Mouse (Mus musculus): ENCODE data around the gene Fam160b1. TPM values are rescaled to one million over a fixed set of nuclear protein-coding genes. Genes with fewer than 3 reads are reported as not detected.
A peak's percentile ranks its signal among the peaks of the same experiment; 100 is the strongest.

Gene Fam160b1
- total RNA-seq, 1 experiment = 8.5 TPM

DNA sequence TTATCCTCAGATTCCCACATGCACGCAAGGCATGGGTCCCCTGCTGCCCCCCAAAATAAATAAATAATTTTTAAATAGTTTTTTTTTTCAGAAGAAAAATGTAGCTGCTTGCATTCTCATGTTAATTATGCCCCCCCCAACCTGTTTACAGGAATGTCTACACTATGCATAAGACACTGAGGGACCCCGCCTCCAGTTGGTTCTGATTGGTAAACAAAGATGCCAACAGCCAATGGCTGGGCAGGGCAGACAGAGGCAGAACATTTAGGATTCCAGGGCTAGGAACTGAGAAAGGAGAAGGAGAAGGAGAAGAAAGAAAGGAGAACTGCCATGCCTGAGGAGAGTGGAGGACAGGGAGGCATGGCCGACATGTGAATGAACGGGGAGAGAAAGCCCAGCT lies 27.1 kb upstream of the Fam160b1 start:
- Histone ChIP-seq H3K4me1 (ENCODE audit: control insufficient read depth in 2 of 2, insufficient read depth in 2 of 2, low read length in 2 of 2, poor library complexity in 1 of 2) (peaks cover 0 to 11% of the 10 kb centered on the region in 2 experiments; a peak in 1 of 4 replicates), H3K9me3 (ENCODE audit: control insufficient read depth, insufficient read depth, low read depth, low read length) (no peaks in the 10 kb centered on the region), H3K9ac (ENCODE audit: insufficient read depth, low read depth, low read length, poor library complexity, severe bottlenecking) (peak overlapping the region; percentile 45; the same call in 1 of the 2 replicates), H3K4me3 (ENCODE audit: insufficient read depth in 1 of 2, low read depth in 1 of 2, low read length in 2 of 2, poor library complexity in 1 of 2, severe bottlenecking in 1 of 2) (peak overlapping the region; percentile 41 to 61), H3K27ac (ENCODE audit: insufficient read depth, low read depth, low read length, poor library complexity, severe bottlenecking) (no peak overlapping the region), H3K36me3 (ENCODE audit: control insufficient read depth, insufficient read depth, low read length, poor library complexity, severe bottlenecking) (no peaks in the 10 kb centered on the region; the same call in 1 of the 2 replicates)
- TF ChIP-seq CHD2 (IDR thresholded peaks at IDR 0.05; ENCODE audit: low read depth, low read length) (0 out of 2 replicates have a peak, but pooled peaks have one; percentile 35), HCFC1 (IDR thresholded peaks at IDR 0.05; ENCODE audit: borderline replicate concordance, insufficient read depth, low read length) (no peak)
- in situ Hi-C loops (cut with MboI; ENCODE audit: low sequenced_read_pairs in 2 of 2, unreplicated experiment in 2 of 2) = no loop called here
- DNase-seq (ENCODE audit: low read depth, low spot score) = no peak

DNA sequence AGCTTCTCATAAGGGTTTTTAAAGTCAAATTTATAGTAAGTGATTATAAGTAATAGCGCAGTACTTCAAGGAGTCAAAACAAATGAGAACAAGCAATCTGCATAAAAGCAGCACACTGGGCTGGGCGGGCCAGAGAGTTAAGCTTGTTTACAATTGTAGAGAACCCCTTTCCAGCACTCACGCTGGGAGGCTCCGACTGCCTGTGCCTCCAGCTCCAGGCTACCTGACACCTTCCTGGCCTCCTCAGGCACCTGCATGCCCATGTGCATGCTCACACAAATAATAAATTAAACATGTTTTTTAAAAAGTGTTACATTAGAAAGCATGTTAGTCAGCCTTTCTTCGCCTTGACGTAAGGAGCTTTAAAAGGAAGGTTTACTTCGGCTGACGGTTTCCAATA lies 25.3 kb upstream of the Fam160b1 start:
- in situ Hi-C loops (cut with MboI; ENCODE audit: low sequenced_read_pairs in 2 of 2, unreplicated experiment in 2 of 2) = no loop called here
- no peak for TF ChIP-seq CHD2 (IDR thresholded peaks at IDR 0.05; ENCODE audit: low read depth, low read length)
- TF ChIP-seq HCFC1 (IDR thresholded peaks at IDR 0.05; ENCODE audit: borderline replicate concordance, insufficient read depth, low read length) = no peak
- TF ChIP-seq MAFK (IDR thresholded peaks at IDR 0.05; ENCODE audit: insufficient read depth, low read depth, low read length) = no peak
- no peak for TF ChIP-seq ZC3H11A (IDR thresholded peaks at IDR 0.05; ENCODE audit: borderline replicate concordance, low read depth, low read length)
- Histone ChIP-seq H3K9me3 (ENCODE audit: control insufficient read depth, insufficient read depth, low read depth, low read length) (no peaks in the 10 kb centered on the region), H3K9ac (ENCODE audit: insufficient read depth, low read depth, low read length, poor library complexity, severe bottlenecking) (no peak overlapping the region), H3K36me3 (ENCODE audit: control insufficient read depth, insufficient read depth, low read length, poor library complexity, severe bottlenecking) (no peaks in the 10 kb centered on the region; the same call in 1 of the 2 replicates), H3K27ac (ENCODE audit: insufficient read depth, low read depth, low read length, poor library complexity, severe bottlenecking) (no peak overlapping the region), H3K4me3 (ENCODE audit: insufficient read depth in 1 of 2, low read depth in 1 of 2, low read length in 2 of 2, poor library complexity in 1 of 2, severe bottlenecking in 1 of 2) (no peak overlapping the region), H3K4me1 (ENCODE audit: control insufficient read depth in 2 of 2, insufficient read depth in 2 of 2, low read length in 2 of 2, poor library complexity in 1 of 2) (peaks cover 0 to 11% of the 10 kb centered on the region in 2 experiments; a peak in 1 of 4 replicates)
- DNase-seq (ENCODE audit: low read depth, low spot score) = no peak

DNA sequence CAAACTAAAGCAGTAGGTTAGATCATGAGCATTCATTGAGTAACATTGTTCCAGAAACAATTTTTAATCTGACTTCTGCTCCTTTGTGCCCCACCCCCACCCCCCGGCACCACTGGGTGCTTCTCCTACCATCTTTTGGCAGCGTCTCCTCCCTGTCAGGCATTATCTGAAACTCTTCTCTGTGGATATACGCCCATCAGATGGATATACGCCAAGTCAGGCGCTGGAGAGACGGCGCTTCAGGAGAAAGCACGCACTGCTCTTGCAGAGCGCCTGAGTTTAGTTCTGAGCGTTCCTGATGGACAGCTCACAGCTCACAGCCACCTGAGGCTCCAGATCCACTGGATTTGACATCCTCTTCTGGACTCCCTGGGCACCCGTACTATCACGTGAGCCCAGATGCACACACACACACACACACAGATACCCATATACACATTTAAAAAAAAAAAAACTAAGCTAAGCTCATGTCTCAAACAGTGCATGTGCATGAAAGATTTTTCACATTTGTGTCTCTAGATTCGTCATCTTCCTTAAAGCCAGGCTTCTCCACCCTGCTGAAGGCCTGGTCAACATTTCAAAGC lies 21.1 kb upstream of the Fam160b1 start:
- no peak overlapping the region for H3K27ac ChIP-seq (ENCODE audit: insufficient read depth, low read depth, low read length, poor library complexity, severe bottlenecking)
- no peaks in the 10 kb centered on the region for H3K9me3 ChIP-seq (ENCODE audit: control insufficient read depth, insufficient read depth, low read depth, low read length)
- no peaks in the 10 kb centered on the region; the same call in 1 of the 2 replicates for H3K36me3 ChIP-seq (ENCODE audit: control insufficient read depth, insufficient read depth, low read length, poor library complexity, severe bottlenecking)
- no peak overlapping the region for H3K9ac ChIP-seq (ENCODE audit: insufficient read depth, low read depth, low read length, poor library complexity, severe bottlenecking)
- in situ Hi-C loops (cut with MboI; ENCODE audit: low sequenced_read_pairs in 2 of 2, unreplicated experiment in 2 of 2) = no loop called here
- H3K4me3 ChIP-seq (ENCODE audit: insufficient read depth in 1 of 2, low read depth in 1 of 2, low read length in 2 of 2, poor library complexity in 1 of 2, severe bottlenecking in 1 of 2) = no peak overlapping the region
- H3K4me1 ChIP-seq (ENCODE audit: control insufficient read depth in 2 of 2, insufficient read depth in 2 of 2, low read length in 2 of 2, poor library complexity in 1 of 2) = peaks cover 0 to 3% of the 10 kb centered on the region in 2 experiments; a peak in 1 of 4 replicates
- no peak for DNase-seq (ENCODE audit: low read depth, low spot score)
- no peak for TF ChIP-seq ZC3H11A (IDR thresholded peaks at IDR 0.05; ENCODE audit: borderline replicate concordance, low read depth, low read length)
- no peak for TF ChIP-seq MAFK (IDR thresholded peaks at IDR 0.05; ENCODE audit: insufficient read depth, low read depth, low read length)
- TF ChIP-seq HCFC1 (IDR thresholded peaks at IDR 0.05; ENCODE audit: borderline replicate concordance, insufficient read depth, low read length) = no peak
- TF ChIP-seq ZNF384 (IDR thresholded peaks at IDR 0.05; ENCODE audit: low read depth, low read length) = no peak
- TF ChIP-seq CHD2 (IDR thresholded peaks at IDR 0.05; ENCODE audit: low read depth, low read length) = no peak

DNA sequence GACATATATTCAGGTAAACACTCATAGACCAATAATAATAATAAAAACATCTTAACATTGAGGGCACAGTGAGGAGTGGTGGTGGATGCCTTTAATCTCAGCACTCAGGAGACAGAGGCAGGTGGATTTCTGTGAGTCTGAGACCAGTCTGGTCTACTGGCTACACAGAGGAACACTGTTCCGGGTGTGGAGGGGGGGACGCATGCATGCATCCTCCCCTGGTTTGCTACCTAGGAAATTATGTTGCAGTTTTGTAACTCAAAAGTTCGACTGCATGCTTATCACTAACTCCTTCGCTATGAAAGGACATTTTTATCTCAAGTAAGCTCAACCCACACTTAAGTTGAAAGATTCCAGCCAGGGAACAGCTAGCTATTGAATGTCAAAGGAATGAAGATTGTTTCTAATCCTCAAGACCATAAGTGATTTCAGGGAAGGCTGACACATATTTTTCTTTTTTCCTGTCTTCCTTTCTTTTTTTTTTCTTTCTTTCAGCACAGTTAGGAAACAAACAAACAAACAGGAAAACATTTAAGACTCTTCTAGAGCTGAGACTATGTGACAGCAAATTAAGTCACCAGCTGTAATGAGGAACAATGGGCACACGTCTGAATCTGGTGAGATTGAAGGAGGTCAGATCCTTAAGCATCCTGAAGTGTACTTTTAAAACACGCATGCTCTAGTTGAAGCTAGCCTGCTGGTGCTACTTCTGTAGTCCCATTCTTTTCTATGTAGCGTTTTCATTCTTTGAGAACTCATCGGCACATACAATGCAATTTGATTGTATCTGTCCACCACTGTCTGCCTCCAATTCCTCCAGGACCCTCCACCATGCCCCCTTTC lies 19.4 kb upstream of the Fam160b1 start:
- Histone ChIP-seq H3K9ac (ENCODE audit: insufficient read depth, low read depth, low read length, poor library complexity, severe bottlenecking) (no peak overlapping the region), H3K9me3 (ENCODE audit: control insufficient read depth, insufficient read depth, low read depth, low read length) (no peaks in the 10 kb centered on the region), H3K4me1 (ENCODE audit: control insufficient read depth in 2 of 2, insufficient read depth in 2 of 2, low read length in 2 of 2, poor library complexity in 1 of 2) (no peaks in the 10 kb centered on the region; a peak in 1 of 4 replicates), H3K36me3 (ENCODE audit: control insufficient read depth, insufficient read depth, low read length, poor library complexity, severe bottlenecking) (no peaks in the 10 kb centered on the region; the same call in 1 of the 2 replicates), H3K4me3 (ENCODE audit: insufficient read depth in 1 of 2, low read depth in 1 of 2, low read length in 2 of 2, poor library complexity in 1 of 2, severe bottlenecking in 1 of 2) (no peak overlapping the region), H3K27ac (ENCODE audit: insufficient read depth, low read depth, low read length, poor library complexity, severe bottlenecking) (no peak overlapping the region)
- DNase-seq (ENCODE audit: low read depth, low spot score) = no peak
- in situ Hi-C loops (cut with MboI; ENCODE audit: low sequenced_read_pairs in 2 of 2, unreplicated experiment in 2 of 2) = no loop called here
- TF ChIP-seq MAFK (IDR thresholded peaks at IDR 0.05; ENCODE audit: insufficient read depth, low read depth, low read length) (no peak), ZC3H11A (IDR thresholded peaks at IDR 0.05; ENCODE audit: borderline replicate concordance, low read depth, low read length) (no peak), CHD2 (IDR thresholded peaks at IDR 0.05; ENCODE audit: low read depth, low read length) (no peak), HCFC1 (IDR thresholded peaks at IDR 0.05; ENCODE audit: borderline replicate concordance, insufficient read depth, low read length) (no peak), ZNF384 (IDR thresholded peaks at IDR 0.05; ENCODE audit: low read depth, low read length) (no peak)

Data from ES-E14 (cell line).